Mouse (Mus musculus) kidney, adult 2 months (tissue): ENCODE measurements around the gene Tfap4.
"Not testable (repeated sequence)": the region's sequence is repeated elsewhere in the genome, so short reads cannot be mapped to it uniquely, and the experiment has no call there.

Source experiments
- CTCF ChIP-seq: fragments of 200-500 bp; conservative IDR thresholded peaks from 2 replicates; pipeline ENCODE4 v1.5.1; 2011; ENCODE audit warnings: low read depth, mild to moderate bottlenecking, control low read depth, low read length, moderate library complexity, mixed read lengths; ENCODE audit not compliant: insufficient read depth, insufficient read length
- POLR2A ChIP-seq: fragments of 200-500 bp; IDR thresholded peaks from one replicate; pipeline ENCODE4 v1.6.1; 2011; ENCODE audit warnings: low read depth, low read length, control low read depth

DNA sequence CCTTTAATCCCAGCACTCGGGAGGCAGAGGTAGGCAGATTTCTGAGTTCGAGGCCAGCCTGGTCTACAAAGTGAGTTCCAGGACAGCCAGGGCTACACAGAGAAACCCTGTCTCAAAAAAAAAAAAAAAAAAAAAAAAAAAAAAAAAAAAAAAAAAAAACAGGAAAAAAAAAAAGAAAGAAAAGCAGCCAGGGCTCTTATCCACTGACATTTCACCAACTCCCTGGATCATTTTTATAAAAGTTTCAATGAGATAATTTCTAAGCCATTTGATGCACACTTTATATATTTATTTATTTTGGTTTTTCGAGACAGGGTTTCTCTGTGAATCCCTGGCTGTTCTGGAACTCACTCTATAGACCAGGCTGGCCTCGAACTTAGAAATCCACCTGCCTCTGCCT, 21.5 kb upstream of the Tfap4 start:
- not testable (repeated sequence) for TF ChIP-seq CTCF, POLR2A
